Mouse (Mus musculus): ENCODE measurements at regions not wholly inside any gene's neighbourhood (a gene's known extent, or its start where the extent isn't known, plus 50 kb on each side); places are given as distances from the start of the nearest gene placed in this dataset.

- Histone ChIP-seq H3K27ac (no peak overlapping the region), H3K27me3 (ENCODE audit: control insufficient read depth, insufficient read depth, low read length) (no peaks in the 10 kb centered on the region), H3K4me3 (ENCODE audit: insufficient read depth in 1 of 2, low read depth in 2 of 2, low read length in 2 of 2) (no peak overlapping the region), H3K9me3 (ENCODE audit: control insufficient read depth, low read length) (no peaks in the 10 kb centered on the region), H3K4me2 (ENCODE audit: low read depth) (no peak overlapping the region), H3K9ac (replicated peaks) (no peak overlapping the region), H3K4me1 (replicated peaks; ENCODE audit: control insufficient read depth in 2 of 2, insufficient read depth in 2 of 2, low read length in 1 of 2) (peaks cover 4 to 17% of the 10 kb centered on the region in 2 experiments; a peak in 2 of 4 replicates), H3K36me3 (replicated peaks; ENCODE audit: control insufficient read depth, insufficient read depth, low read depth) (no peaks in the 10 kb centered on the region)
- TF ChIP-seq EP300 (IDR thresholded peaks at IDR 0.05; ENCODE audit: low read depth) (no peak), CTCF (IDR thresholded peaks at IDR 0.05; ENCODE audit: low read depth) (no peak)
- whole genome bisulfite sequencing (ENCODE audit: insufficient replicate concordance) = 43% methylated on average over 2 of the region's 3 CpGs
- DNase-seq (ENCODE audit: low read depth in 3 of 3, low spot score in 3 of 3) (no peak), ATAC-seq (ENCODE audit: insufficient read depth) (no peak)
Observed at GRCm38 (mm10) chr15:36934801-36935200, 72.8 kb downstream of the Zfp706 start.

- no peaks in the 10 kb centered on the region for H3K9me3 ChIP-seq (ENCODE audit: control insufficient read depth, low read length)
- 50% methylated on average over 2 of the region's 2 CpGs for WGBS (ENCODE audit: insufficient replicate concordance)
- H3K4me3 ChIP-seq (ENCODE audit: insufficient read depth in 1 of 2, low read depth in 2 of 2, low read length in 2 of 2) = no peak overlapping the region
- no peaks in the 10 kb centered on the region for H3K36me3 ChIP-seq (replicated peaks; ENCODE audit: control insufficient read depth, insufficient read depth, low read depth)
- H3K9ac ChIP-seq (replicated peaks) = no peak overlapping the region
- no peak for DNase-seq (ENCODE audit: low read depth in 3 of 3, low spot score in 3 of 3)
- TF ChIP-seq EP300 (IDR thresholded peaks at IDR 0.05; ENCODE audit: low read depth) = no peak
- no peak for TF ChIP-seq CTCF (IDR thresholded peaks at IDR 0.05; ENCODE audit: low read depth)
- no peaks in the 10 kb centered on the region for H3K27me3 ChIP-seq (ENCODE audit: control insufficient read depth, insufficient read depth, low read length)
- no peak overlapping the region for H3K27ac ChIP-seq
- no peak for ATAC-seq (ENCODE audit: insufficient read depth)
- no peak overlapping the region for H3K4me2 ChIP-seq (ENCODE audit: low read depth)
- H3K4me1 ChIP-seq (replicated peaks; ENCODE audit: control insufficient read depth in 2 of 2, insufficient read depth in 2 of 2, low read length in 1 of 2) = peaks cover 4 to 16% of the 10 kb centered on the region in 2 experiments; a peak in 2 of 4 replicates
Observed at GRCm38 (mm10) chr15:36933581-36933991, 74.0 kb downstream of the Zfp706 start.

GRCm38 (mm10) chr15:36931460-36931859, 76.1 kb downstream of the Zfp706 start:
- no peak overlapping the region for H3K4me2 ChIP-seq (ENCODE audit: low read depth)
- no peak overlapping the region for H3K4me3 ChIP-seq (ENCODE audit: insufficient read depth in 1 of 2, low read depth in 2 of 2, low read length in 2 of 2)
- H3K36me3 ChIP-seq (replicated peaks; ENCODE audit: control insufficient read depth, insufficient read depth, low read depth) = no peaks in the 10 kb centered on the region
- ATAC-seq (ENCODE audit: insufficient read depth) = no peak
- H3K27ac ChIP-seq = no peak overlapping the region
- 47% methylated on average over 2 of the region's 2 CpGs for whole genome bisulfite sequencing (ENCODE audit: insufficient replicate concordance)
- no peak overlapping the region for H3K9ac ChIP-seq (replicated peaks)
- H3K27me3 ChIP-seq (ENCODE audit: control insufficient read depth, insufficient read depth, low read length) = no peaks in the 10 kb centered on the region
- peaks cover 0 to 14% of the 10 kb centered on the region in 2 experiments; a peak in 2 of 4 replicates for H3K4me1 ChIP-seq (replicated peaks; ENCODE audit: control insufficient read depth in 2 of 2, insufficient read depth in 2 of 2, low read length in 1 of 2)
- no peak for DNase-seq (ENCODE audit: low read depth in 3 of 3, low spot score in 3 of 3)
- H3K9me3 ChIP-seq (ENCODE audit: control insufficient read depth, low read length) = no peaks in the 10 kb centered on the region
- no peak for TF ChIP-seq EP300 (IDR thresholded peaks at IDR 0.05; ENCODE audit: low read depth)
- no peak for TF ChIP-seq CTCF (IDR thresholded peaks at IDR 0.05; ENCODE audit: low read depth)

GRCm38 (mm10) chr15:36930433-36930832, 77.1 kb downstream of the Zfp706 start:
- H3K9ac ChIP-seq (replicated peaks) = no peak overlapping the region
- ATAC-seq (ENCODE audit: insufficient read depth) (no peak), DNase-seq (ENCODE audit: low read depth in 3 of 3, low spot score in 3 of 3) (no peak)
- H3K4me3 ChIP-seq (ENCODE audit: insufficient read depth in 1 of 2, low read depth in 2 of 2, low read length in 2 of 2) = no peak overlapping the region
- no peaks in the 10 kb centered on the region for H3K27me3 ChIP-seq (ENCODE audit: control insufficient read depth, insufficient read depth, low read length)
- H3K4me2 ChIP-seq (ENCODE audit: low read depth) = no peak overlapping the region
- H3K27ac ChIP-seq = no peak overlapping the region
- H3K4me1 ChIP-seq (replicated peaks; ENCODE audit: control insufficient read depth in 2 of 2, insufficient read depth in 2 of 2, low read length in 1 of 2) = peaks cover 0 to 14% of the 10 kb centered on the region in 2 experiments; a peak in 2 of 4 replicates
- no peaks in the 10 kb centered on the region for H3K9me3 ChIP-seq (ENCODE audit: control insufficient read depth, low read length)
- TF ChIP-seq CTCF (IDR thresholded peaks at IDR 0.05; ENCODE audit: low read depth) = no peak
- TF ChIP-seq EP300 (IDR thresholded peaks at IDR 0.05; ENCODE audit: low read depth) = no peak
- H3K36me3 ChIP-seq (replicated peaks; ENCODE audit: control insufficient read depth, insufficient read depth, low read depth) = no peaks in the 10 kb centered on the region
- WGBS (ENCODE audit: insufficient replicate concordance) = 68% methylated on average over 6 of the region's 6 CpGs

GRCm38 (mm10) chr15:36929786-36930185, 77.8 kb downstream of the Zfp706 start:
- no peak overlapping the region for H3K4me3 ChIP-seq (ENCODE audit: insufficient read depth in 1 of 2, low read depth in 2 of 2, low read length in 2 of 2)
- H3K4me1 ChIP-seq (replicated peaks; ENCODE audit: control insufficient read depth in 2 of 2, insufficient read depth in 2 of 2, low read length in 1 of 2) = peaks cover 0 to 14% of the 10 kb centered on the region in 2 experiments; a peak in 2 of 4 replicates
- no peak overlapping the region for H3K4me2 ChIP-seq (ENCODE audit: low read depth)
- no peak overlapping the region for H3K9ac ChIP-seq (replicated peaks)
- WGBS (ENCODE audit: insufficient replicate concordance) = 56% methylated on average over 2 of the region's 2 CpGs
- ATAC-seq (ENCODE audit: insufficient read depth) (no peak), DNase-seq (ENCODE audit: low read depth in 3 of 3, low spot score in 3 of 3) (no peak)
- no peaks in the 10 kb centered on the region for H3K9me3 ChIP-seq (ENCODE audit: control insufficient read depth, low read length)
- no peaks in the 10 kb centered on the region for H3K36me3 ChIP-seq (replicated peaks; ENCODE audit: control insufficient read depth, insufficient read depth, low read depth)
- H3K27ac ChIP-seq = no peak overlapping the region
- no peaks in the 10 kb centered on the region for H3K27me3 ChIP-seq (ENCODE audit: control insufficient read depth, insufficient read depth, low read length)
- TF ChIP-seq CTCF (IDR thresholded peaks at IDR 0.05; ENCODE audit: low read depth) (no peak), EP300 (IDR thresholded peaks at IDR 0.05; ENCODE audit: low read depth) (no peak)
